Mouse (Mus musculus) brain, adult 2 months (tissue): ENCODE results near the gene Nfkbia.

Experiments
- DNase-seq: peaks from one replicate; pipeline ENCODE4 v3.0.0; 2011; ENCODE audit warnings: low read depth, low spot score

Gene Nfkbia

DNA sequence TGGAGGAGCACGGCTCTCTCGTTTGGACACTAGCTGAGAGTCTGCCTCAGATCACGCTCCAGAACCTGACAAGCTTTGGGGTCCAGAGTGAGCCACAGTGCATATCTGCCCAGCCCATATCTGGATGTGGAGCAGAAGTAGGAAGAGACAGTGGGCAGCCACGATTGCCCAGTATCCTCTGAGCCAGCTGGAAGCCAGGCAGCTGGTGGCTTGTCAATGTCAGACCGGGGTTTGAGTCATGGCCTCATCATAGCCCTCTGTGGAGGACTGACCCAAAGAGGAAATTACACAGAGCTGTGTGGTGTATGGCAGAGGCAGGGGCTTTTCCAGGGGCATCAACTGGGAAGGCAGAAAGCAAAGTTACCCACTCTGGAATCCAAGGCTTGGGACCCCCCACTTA, 25.6 kb downstream of the Nfkbia start:
- no peak for DNase-seq

- DNase-seq = peak; percentile 80
Observed at GRCm38 (mm10) chr12:55466088-55466701, 26.3 kb downstream of the Nfkbia start.

- peak; percentile 93 for DNase-seq
Observed at GRCm38 (mm10) chr12:55465401-55465983, 27.0 kb downstream of the Nfkbia start.

DNA sequence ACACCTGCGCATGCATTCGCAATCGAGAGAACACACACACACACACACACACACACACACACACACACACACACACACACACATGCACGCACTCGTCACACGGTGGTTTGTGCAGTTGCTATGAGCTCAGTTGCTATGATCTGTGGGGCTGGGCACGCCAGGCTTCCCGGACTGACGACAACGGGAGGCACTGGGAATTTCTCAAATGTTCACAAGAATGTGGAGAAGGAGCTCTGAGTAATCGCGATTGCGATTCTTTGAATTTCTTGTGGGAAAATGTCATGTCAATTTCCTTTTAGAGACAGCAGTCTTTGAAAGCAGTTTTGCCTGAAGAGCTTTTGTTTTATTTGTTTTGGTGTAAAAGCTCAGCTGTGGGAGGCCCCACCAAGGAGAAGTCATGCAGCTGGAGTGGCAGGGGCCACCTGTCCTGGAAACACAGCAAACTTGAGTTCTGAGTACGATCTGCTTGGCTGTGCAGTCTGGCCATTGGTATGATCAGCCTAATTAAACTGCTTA, 27.5 kb downstream of the Nfkbia start:
- peak; percentile 66 for DNase-seq

- DNase-seq = peak; percentile 78
Observed at GRCm38 (mm10) chr12:55463992-55464845, 28.2 kb downstream of the Nfkbia start.

DNA sequence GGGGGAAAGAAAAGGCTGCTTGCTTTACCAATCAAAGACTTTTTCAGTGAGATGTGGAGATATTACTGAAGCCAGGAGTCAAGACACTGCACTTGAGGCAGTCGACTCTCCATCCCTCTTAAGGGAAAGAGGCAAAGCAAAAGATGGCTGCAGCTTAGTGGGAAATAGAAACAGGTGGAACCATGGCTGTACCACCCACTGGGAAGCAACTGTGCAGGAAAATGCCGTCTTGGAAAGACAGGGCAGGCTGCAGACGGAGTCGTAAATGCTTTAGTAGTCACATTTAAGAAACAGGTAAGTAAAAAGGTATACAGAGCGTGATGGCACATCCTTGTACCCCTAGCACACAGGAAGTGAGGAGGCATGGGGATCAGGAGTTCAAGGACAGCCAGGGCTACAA, 29.4 kb downstream of the Nfkbia start:
- DNase-seq = peak; percentile 68

DNA sequence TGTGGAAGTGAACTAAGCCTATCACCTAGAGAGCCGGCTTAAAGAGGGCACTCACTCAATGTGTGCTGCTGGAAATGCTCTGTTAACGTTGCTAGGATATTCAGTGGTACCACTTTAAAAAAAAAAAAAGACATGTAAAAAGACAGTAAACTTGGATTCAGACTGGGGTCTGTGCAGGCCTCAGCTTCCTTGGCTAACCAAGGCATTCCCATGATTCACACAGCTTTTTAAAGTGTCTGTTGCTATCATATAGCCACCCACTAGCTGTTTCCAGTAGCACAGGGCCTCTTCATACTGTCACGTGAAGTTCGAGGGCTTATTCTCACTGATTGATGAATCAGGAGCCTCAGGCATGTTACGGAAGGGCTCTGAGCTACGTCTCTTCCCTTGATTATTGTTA, 30.0 kb downstream of the Nfkbia start:
- DNase-seq = peak; percentile 58

DNA sequence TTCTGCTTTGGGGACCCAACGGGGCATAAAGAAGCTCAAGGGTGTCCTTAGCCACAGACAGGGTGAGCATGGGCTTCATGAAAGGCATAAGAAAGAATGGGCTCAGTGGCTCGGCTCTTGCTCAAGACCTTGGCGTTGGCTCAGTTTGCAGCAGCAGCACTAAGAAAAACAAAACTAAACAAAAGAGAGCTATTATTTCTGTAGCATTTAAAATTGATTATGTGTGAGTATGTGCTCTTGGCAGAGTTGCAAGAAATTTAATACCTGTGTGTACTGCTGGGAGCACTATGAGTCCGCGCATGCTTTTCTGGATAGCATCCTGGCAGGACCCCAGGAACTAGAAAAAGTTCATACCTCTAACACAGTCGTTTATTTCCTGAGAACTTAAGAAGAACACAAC, 30.7 kb downstream of the Nfkbia start:
- no peak for DNase-seq

- peak; percentile 19 for DNase-seq
Observed at GRCm38 (mm10) chr12:55460900-55461299, 31.5 kb downstream of the Nfkbia start.

DNA sequence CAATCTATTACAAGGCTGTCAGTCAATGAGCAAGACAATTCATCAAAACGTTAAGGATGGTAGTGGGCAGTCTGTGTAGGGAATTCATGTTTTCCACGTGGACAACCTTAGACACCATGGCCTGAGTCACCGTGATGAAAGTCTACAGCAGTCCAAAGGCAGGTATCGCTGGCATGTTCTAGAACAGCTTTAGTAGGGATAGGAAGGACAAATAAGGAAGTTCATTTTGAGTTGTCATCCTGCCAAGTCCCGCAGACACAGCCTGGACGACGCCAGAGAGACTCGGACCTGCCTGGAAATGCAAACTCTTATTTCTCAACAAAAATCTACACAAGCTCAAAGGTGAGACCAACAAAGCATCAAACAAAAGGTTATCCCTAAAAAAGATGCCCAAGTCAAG, 32.7 kb downstream of the Nfkbia start:
- DNase-seq = no peak

DNA sequence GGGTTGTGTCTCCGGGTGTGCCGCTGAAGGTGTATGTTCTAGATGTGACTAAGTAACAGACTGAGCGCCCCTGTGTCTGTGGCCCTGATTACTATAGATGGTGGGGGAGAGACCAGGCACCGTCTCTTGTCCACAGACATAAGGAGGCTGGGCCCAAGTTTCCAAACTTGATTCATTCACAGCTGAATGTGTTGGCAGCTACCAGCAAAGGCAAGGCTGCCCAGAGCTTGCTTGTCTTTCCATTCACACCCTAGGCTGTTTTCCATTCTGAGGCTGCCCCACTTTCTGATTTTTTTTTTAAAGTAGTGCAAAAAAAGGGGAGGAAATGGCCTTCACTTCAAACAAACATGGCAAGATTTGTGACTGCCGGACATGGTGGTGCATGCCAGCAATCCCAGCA, 35.6 kb downstream of the Nfkbia start:
- DNase-seq = peak; percentile 56

GRCm38 (mm10) chr12:55456136-55456535, 36.3 kb downstream of the Nfkbia start:
- no peak for DNase-seq

DNA sequence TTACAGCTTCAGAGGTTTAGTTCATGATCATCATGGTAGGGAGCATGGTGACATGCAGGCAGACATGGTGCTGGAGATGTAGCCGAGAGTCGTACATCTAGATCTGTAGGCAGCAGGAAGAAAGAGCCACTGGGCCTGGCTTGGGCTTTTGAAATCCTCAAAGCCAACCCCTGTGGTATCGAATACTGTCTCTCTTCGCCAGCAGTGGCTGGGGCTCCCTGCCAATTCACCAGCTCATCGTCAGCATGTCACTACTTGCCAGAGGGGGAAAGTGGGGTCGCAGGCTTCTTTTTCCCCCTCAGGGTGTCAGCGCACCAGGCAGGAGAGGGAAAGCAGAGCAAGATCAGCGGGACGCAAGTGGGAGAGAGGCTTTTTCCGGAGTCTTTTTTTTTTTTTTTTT, 37.2 kb downstream of the Nfkbia start:
- DNase-seq = no peak

- DNase-seq = no peak
Observed at GRCm38 (mm10) chr12:55453924-55454323, 38.5 kb downstream of the Nfkbia start.

GRCm38 (mm10) chr12:55452839-55453238, 39.6 kb downstream of the Nfkbia start:
- no peak for DNase-seq

DNA sequence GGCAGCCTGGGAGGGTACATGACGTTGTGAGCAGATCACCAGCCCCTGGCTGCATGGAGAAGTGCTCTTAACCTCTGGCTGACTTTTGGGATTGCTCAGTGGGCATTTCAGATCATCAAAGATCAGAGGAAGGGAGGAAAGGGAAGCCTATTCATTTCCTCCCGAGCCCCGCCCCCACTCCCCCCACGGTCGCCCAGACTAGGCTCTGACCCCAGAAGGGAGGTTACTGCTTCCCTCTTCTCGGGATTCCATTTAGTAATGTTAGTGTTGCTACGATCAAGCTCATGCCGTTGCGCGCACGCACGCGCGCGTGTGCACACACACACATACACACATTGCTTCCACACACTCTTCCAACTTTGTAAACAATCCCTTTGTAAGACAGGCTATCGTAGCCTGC, 42.0 kb downstream of the Nfkbia start:
- no peak for DNase-seq

GRCm38 (mm10) chr12:55449048-55449447, 43.4 kb downstream of the Nfkbia start:
- no peak for DNase-seq

GRCm38 (mm10) chr12:55448457-55448856, 44.0 kb downstream of the Nfkbia start:
- DNase-seq = no peak

DNA sequence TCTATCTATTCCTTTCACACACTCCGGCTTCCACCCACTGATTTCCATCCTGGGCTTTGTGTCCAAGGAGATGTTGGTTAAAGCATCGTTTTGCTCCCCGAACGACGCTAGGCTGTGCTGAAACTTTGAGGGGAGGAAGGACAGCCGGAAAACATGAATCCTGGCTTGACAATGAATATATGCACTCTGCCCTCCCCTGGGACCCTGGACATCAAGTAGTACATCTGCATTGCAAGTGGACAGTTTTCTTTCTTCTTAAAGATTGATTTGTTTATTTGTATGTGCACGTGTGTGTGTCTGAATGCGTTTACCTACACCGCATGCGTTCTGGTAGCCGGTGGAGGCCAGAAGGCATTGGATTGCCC, 45.1 kb downstream of the Nfkbia start:
- no peak for DNase-seq

GRCm38 (mm10) chr12:55446746-55447395, 45.6 kb downstream of the Nfkbia start:
- peak; percentile 97 for DNase-seq

- DNase-seq = no peak
Observed at GRCm38 (mm10) chr12:55446366-55446745, 46.1 kb downstream of the Nfkbia start.

DNA sequence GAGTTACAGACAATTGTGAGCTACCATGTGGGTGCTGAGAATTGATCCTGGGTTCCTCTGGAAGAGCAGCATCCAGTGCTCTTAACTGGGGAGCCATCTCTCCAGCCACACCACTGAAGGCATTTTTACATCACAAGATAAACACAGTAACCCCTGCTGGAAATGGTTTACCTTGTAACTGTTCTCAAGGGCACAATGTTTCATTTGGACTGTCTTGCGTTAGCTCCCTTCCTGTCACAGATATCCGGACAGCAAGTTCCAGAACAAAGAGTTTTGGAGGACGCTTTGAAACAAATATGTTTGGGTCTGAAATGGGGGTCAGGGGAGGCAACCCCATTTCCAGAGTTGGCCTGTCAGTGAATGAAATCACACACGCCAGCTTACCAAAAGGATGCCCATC, 46.9 kb downstream of the Nfkbia start:
- no peak for DNase-seq
